Mouse (Mus musculus): ENCODE results near the gene Agbl1.

GRCm38 (mm10) chr7:77009571-77009970, 779.9 kb downstream of the Agbl1 start:
- TF ChIP-seq POLR2A (IDR thresholded peaks at IDR 0.05; ENCODE audit: insufficient read depth, low read depth, low read length) = no peak
- TF ChIP-seq CTCF (IDR thresholded peaks at IDR 0.05; ENCODE audit: insufficient read depth, low read depth, low read length) = no peak

Measured in olfactory bulb, adult 2 months (tissue).